Mouse (Mus musculus): ENCODE measurements at regions not wholly inside any gene's neighbourhood (a gene's known extent, or its start where the extent isn't known, plus 50 kb on each side); places are given as distances from the start of the nearest gene placed in this dataset.

GRCm38 (mm10) chr11:42067788-42068187 is 67.1 kb upstream of the Gabrg2 start:
- DNase-seq: peak; percentile 68 to 77

- DNase-seq: no peak
Observed at GRCm38 (mm10) chr11:42051567-42051966, 50.9 kb upstream of the Gabrg2 start.

All from cerebellum, postnatal 10 days (tissue).